Mouse (Mus musculus) gastrocnemius, adult 8-10 months (tissue): ENCODE data around the gene Clpsl2. TPM values are rescaled to one million over a fixed set of nuclear protein-coding genes. Genes with fewer than 3 reads are reported as not detected.

Source experiments
- DNase-seq, 2 experiments: peaks; one replicate each; pipeline ENCODE4 v3.0.0; 2022; ENCODE audit warnings: low spot score in 2 of 2
- total RNA-seq, 4 experiments: library from RNA; stranded (reverse); gene quantifications; 2 replicates each; pipeline ENCODE4 v1.2.4; 2022

The Clpsl2 gene
- total RNA-seq, 4 experiments from 2014 or later, result not detected

- no peak for DNase-seq
Observed at GRCm38 (mm10) chr17:28557772-28558171, 8.6 kb downstream of the Clpsl2 start.

- no peak for DNase-seq
Observed at GRCm38 (mm10) chr17:28560598-28560997, 11.4 kb downstream of the Clpsl2 start, which contains the start of gene Clps. Gene Clps, minus strand, starts transcription at chr17:28560766.

- DNase-seq, result no peak
Observed at GRCm38 (mm10) chr17:28561613-28562012, 12.4 kb downstream of the Clpsl2 start.

- no peak for DNase-seq
Observed at GRCm38 (mm10) chr17:28565181-28565580, 16.0 kb downstream of the Clpsl2 start.

GRCm38 (mm10) chr17:28567541-28567940 is 18.3 kb downstream of the Clpsl2 start:
- DNase-seq, result no peak

- DNase-seq, result no peak
Observed at GRCm38 (mm10) chr17:28571868-28572267, 22.7 kb downstream of the Clpsl2 start.

- no peak for DNase-seq
Observed at GRCm38 (mm10) chr17:28572521-28572920, 23.3 kb downstream of the Clpsl2 start.

- no peak for DNase-seq
Observed at GRCm38 (mm10) chr17:28572941-28573340, 23.7 kb downstream of the Clpsl2 start.

GRCm38 (mm10) chr17:28575244-28576125 is 26.3 kb downstream of the Clpsl2 start, which contains the start of gene Lhfpl5:
Gene Lhfpl5, plus strand, starts transcription at chr17:28575641.
- no peak for DNase-seq

- no peak for DNase-seq
Observed at GRCm38 (mm10) chr17:28580396-28580795, 31.2 kb downstream of the Clpsl2 start.

- no peak for DNase-seq
Observed at GRCm38 (mm10) chr17:28581056-28581455, 31.8 kb downstream of the Clpsl2 start.

GRCm38 (mm10) chr17:28586509-28586908 is 37.3 kb downstream of the Clpsl2 start:
- DNase-seq, result no peak

- no peak for DNase-seq
Observed at GRCm38 (mm10) chr17:28588591-28588990, 39.4 kb downstream of the Clpsl2 start.

- no peak for DNase-seq
Observed at GRCm38 (mm10) chr17:28590596-28590995, 41.4 kb downstream of the Clpsl2 start.

- no peak for DNase-seq
Observed at GRCm38 (mm10) chr17:28591476-28591875, 42.3 kb downstream of the Clpsl2 start.

GRCm38 (mm10) chr17:28592998-28593397 is 43.8 kb downstream of the Clpsl2 start:
- peak; percentile 14 to 45 for DNase-seq

GRCm38 (mm10) chr17:28593965-28594364 is 44.8 kb downstream of the Clpsl2 start:
- no peak for DNase-seq

- DNase-seq, result no peak
Observed at GRCm38 (mm10) chr17:28600780-28601179, 51.6 kb downstream of the Clpsl2 start.

- DNase-seq, result no peak
Observed at GRCm38 (mm10) chr17:28601557-28602250, 52.5 kb downstream of the Clpsl2 start.
